Mouse (Mus musculus) forebrain, embryonic 15.5 days (tissue): ENCODE results near the gene Ppm1l. TPM values are rescaled to one million over a fixed set of nuclear protein-coding genes. Genes with fewer than 3 reads are reported as not detected.
A peak's percentile ranks its signal among the peaks of the same experiment; 100 is the strongest.
"Not testable (repeated sequence)": the region's sequence is repeated elsewhere in the genome, so short reads cannot be mapped to it uniquely, and the experiment has no call there.

Experiments used
- ATAC-seq: fragments of 200-750 bp; cut with Nextera tagmentation; replicated peaks from 2 replicates; pipeline ENCODE4 v1.8.0; 2017; ENCODE audit warnings: mild to moderate bottlenecking, moderate TSS enrichment, moderate library complexity
- H3K27ac ChIP-seq: fragments of 300-500 bp; sonication (generic); replicated peaks from 2 replicates; pipeline ENCODE4 v1.5.1; 2015; ENCODE audit warnings: mild to moderate bottlenecking, inconsistent platforms
- H3K27me3 ChIP-seq: fragments of 300-500 bp; sonication (generic); 2 replicates; pipeline ENCODE4 v1.6.1; 2015; ENCODE audit warnings: inconsistent platforms
- H3K36me3 ChIP-seq: fragments of 300-500 bp; sonication (generic); 2 replicates; pipeline ENCODE4 v1.6.1; 2015; ENCODE audit warnings: mild to moderate bottlenecking, inconsistent platforms
- H3K4me1 ChIP-seq: fragments of 300-500 bp; sonication (generic); 2 replicates; pipeline ENCODE4 v1.6.1; 2015; ENCODE audit warnings: inconsistent platforms
- H3K4me2 ChIP-seq: fragments of 300-500 bp; sonication (generic); replicated peaks from 2 replicates; pipeline ENCODE4 v1.6.1; 2015; ENCODE audit warnings: mild to moderate bottlenecking, inconsistent platforms
- H3K4me3 ChIP-seq: fragments of 300-500 bp; sonication (generic); 2 replicates; pipeline ENCODE4 v1.5.1; 2015; ENCODE audit warnings: mild to moderate bottlenecking, inconsistent platforms
- H3K9ac ChIP-seq: fragments of 300-500 bp; sonication (generic); replicated peaks from 2 replicates; pipeline ENCODE4 v1.6.1; 2015; ENCODE audit warnings: mild to moderate bottlenecking, inconsistent platforms
- H3K9me3 ChIP-seq: fragments of 300-500 bp; sonication (generic); 2 replicates; pipeline ENCODE4 v1.6.1; 2016; ENCODE audit warnings: inconsistent platforms
- WGBS: fragments of 180-500 bp; shearing (Covaris S2); methylation state at CpG from one replicate; pipeline ENCODE4 v1.1.7; 2015; ENCODE audit warnings: mixed read lengths; 5-methylcytosine and 5-hydroxymethylcytosine counted together
- polyA plus RNA-seq: library from polyadenylated mRNA; unstranded; fragments of >200 nt; fragmentation: Nextera tagmentation; extraction: Ambion mirVana; gene quantifications from 2 replicates; pipeline ENCODE4 v1.2.1, GENCODE M21; 2015

Ppm1l gene
- polyA plus RNA-seq, 1 experiment from 2014 or later: 26.2 TPM

DNA sequence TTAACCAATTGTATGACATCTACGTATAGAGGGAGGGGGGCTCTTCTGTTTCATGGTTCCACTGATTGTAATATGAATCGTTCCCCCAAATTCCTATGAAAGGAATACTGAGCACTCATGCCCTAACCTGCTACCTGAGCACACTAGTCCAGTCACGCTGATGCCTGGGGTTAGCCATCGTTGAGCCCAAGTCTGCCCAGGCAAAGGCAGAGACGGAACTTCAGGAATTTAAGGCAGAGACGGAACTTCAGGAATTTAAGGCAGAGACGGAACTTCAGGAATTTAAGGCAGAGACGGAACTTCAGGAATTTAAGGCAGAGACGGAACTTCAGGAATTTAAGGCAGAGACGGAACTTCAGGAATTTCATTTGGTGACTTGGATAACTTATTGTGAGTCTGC is 75.2 kb downstream of the Ppm1l start:
- not testable (repeated sequence) for ATAC-seq, H3K36me3 ChIP-seq, H3K9me3 ChIP-seq, H3K27ac ChIP-seq, H3K9ac ChIP-seq, H3K4me3 ChIP-seq, H3K4me1 ChIP-seq, H3K4me2 ChIP-seq, H3K27me3 ChIP-seq
- WGBS: 90% methylated on average over 10 of the region's 10 CpGs

- no peaks in the 10 kb centered on the region for H3K4me1 ChIP-seq
Observed at GRCm38 (mm10) chr3:69392298-69392697, 75.6 kb downstream of the Ppm1l start.

DNA sequence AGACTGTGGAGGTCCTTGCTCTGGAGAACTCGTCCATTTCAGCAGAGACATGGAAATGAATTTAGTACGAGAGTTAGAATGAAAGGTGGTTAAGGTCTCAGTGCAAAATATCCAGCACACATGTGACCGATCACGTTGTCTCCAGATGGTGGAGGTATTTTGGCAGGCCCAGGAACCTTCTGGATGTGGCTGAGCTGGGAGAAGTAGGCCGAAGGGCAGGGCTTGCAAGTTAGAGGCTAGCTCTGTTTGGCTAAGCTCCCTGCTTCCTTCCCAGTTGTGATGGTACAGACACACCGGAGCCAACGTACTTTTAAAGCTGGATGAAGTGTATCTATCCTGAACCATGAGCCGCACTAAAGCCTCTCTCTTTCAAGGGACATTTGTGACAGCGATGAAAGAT is 76.4 kb downstream of the Ppm1l start:
- H3K36me3 ChIP-seq: no peaks in the 10 kb centered on the region
- H3K4me2 ChIP-seq: no peak overlapping the region
- no peak overlapping the region for H3K9ac ChIP-seq
- ATAC-seq: no peak
- no peaks in the 10 kb centered on the region for H3K27me3 ChIP-seq
- no peaks in the 10 kb centered on the region for H3K4me1 ChIP-seq
- H3K9me3 ChIP-seq: no peaks in the 10 kb centered on the region
- WGBS: 89% methylated on average over 9 of the region's 9 CpGs
- H3K27ac ChIP-seq: no peak overlapping the region
- no peak overlapping the region for H3K4me3 ChIP-seq

More at GRCm38 (mm10) chr3:69392298-69392697, 75.6 kb downstream of the Ppm1l start:
- no peaks in the 10 kb centered on the region for H3K9me3 ChIP-seq
- no peaks in the 10 kb centered on the region for H3K36me3 ChIP-seq
- no peaks in the 10 kb centered on the region for H3K27me3 ChIP-seq
- 77% methylated on average over 5 of the region's 5 CpGs for WGBS
- no peak overlapping the region for H3K4me2 ChIP-seq
- H3K27ac ChIP-seq: no peak overlapping the region
- no peak for ATAC-seq
- H3K4me3 ChIP-seq: no peak overlapping the region
- no peak overlapping the region for H3K9ac ChIP-seq

- no peak for ATAC-seq
- no peak overlapping the region for H3K27ac ChIP-seq
- no peaks in the 10 kb centered on the region for H3K9me3 ChIP-seq
- no peaks in the 10 kb centered on the region for H3K36me3 ChIP-seq
- H3K4me1 ChIP-seq: no peaks in the 10 kb centered on the region
- H3K9ac ChIP-seq: no peak overlapping the region
- H3K4me2 ChIP-seq: no peak overlapping the region
- no peak overlapping the region for H3K4me3 ChIP-seq
- WGBS: 60% methylated on average over 3 of the region's 3 CpGs
- H3K27me3 ChIP-seq: no peaks in the 10 kb centered on the region
Observed at GRCm38 (mm10) chr3:69393991-69394390, 77.3 kb downstream of the Ppm1l start.

- H3K36me3 ChIP-seq: no peaks in the 10 kb centered on the region
- 86% methylated on average over 5 of the region's 5 CpGs for WGBS
- ATAC-seq: no peak
- H3K4me1 ChIP-seq: no peaks in the 10 kb centered on the region
- H3K9ac ChIP-seq: no peak overlapping the region
- H3K27ac ChIP-seq: no peak overlapping the region
- no peaks in the 10 kb centered on the region for H3K9me3 ChIP-seq
- H3K4me2 ChIP-seq: no peak overlapping the region
- H3K27me3 ChIP-seq: no peaks in the 10 kb centered on the region
- H3K4me3 ChIP-seq: no peak overlapping the region
Observed at GRCm38 (mm10) chr3:69395084-69395483, 78.4 kb downstream of the Ppm1l start.

GRCm38 (mm10) chr3:69397733-69398132 is 81.1 kb downstream of the Ppm1l start:
- no peaks in the 10 kb centered on the region for H3K27me3 ChIP-seq
- H3K4me1 ChIP-seq: no peaks in the 10 kb centered on the region
- H3K27ac ChIP-seq: no peak overlapping the region
- no peaks in the 10 kb centered on the region for H3K9me3 ChIP-seq
- WGBS: 68% methylated on average over 5 of the region's 5 CpGs
- H3K9ac ChIP-seq: no peak overlapping the region
- no peak overlapping the region for H3K4me2 ChIP-seq
- H3K36me3 ChIP-seq: no peaks in the 10 kb centered on the region
- no peak for ATAC-seq
- H3K4me3 ChIP-seq: no peak overlapping the region

- Histone ChIP-seq H3K4me2 (no peak overlapping the region), H3K36me3 (no peaks in the 10 kb centered on the region), H3K9ac (no peak overlapping the region), H3K9me3 (no peaks in the 10 kb centered on the region), H3K4me3 (no peak overlapping the region), H3K27ac (no peak overlapping the region), H3K27me3 (no peaks in the 10 kb centered on the region), H3K4me1 (no peaks in the 10 kb centered on the region)
- ATAC-seq: no peak
- 80% methylated on average over 6 of the region's 6 CpGs for WGBS
Observed at GRCm38 (mm10) chr3:69399336-69399735, 82.7 kb downstream of the Ppm1l start.

- H3K27me3 ChIP-seq: no peaks in the 10 kb centered on the region
- no peak overlapping the region for H3K27ac ChIP-seq
- no peak for ATAC-seq
- H3K4me1 ChIP-seq: no peaks in the 10 kb centered on the region
- WGBS: 92% methylated on average over 5 of the region's 5 CpGs
- H3K4me2 ChIP-seq: no peak overlapping the region
- no peak overlapping the region for H3K4me3 ChIP-seq
- no peaks in the 10 kb centered on the region for H3K36me3 ChIP-seq
- H3K9me3 ChIP-seq: no peaks in the 10 kb centered on the region
- no peak overlapping the region for H3K9ac ChIP-seq
Observed at GRCm38 (mm10) chr3:69403196-69403595, 86.5 kb downstream of the Ppm1l start.

DNA sequence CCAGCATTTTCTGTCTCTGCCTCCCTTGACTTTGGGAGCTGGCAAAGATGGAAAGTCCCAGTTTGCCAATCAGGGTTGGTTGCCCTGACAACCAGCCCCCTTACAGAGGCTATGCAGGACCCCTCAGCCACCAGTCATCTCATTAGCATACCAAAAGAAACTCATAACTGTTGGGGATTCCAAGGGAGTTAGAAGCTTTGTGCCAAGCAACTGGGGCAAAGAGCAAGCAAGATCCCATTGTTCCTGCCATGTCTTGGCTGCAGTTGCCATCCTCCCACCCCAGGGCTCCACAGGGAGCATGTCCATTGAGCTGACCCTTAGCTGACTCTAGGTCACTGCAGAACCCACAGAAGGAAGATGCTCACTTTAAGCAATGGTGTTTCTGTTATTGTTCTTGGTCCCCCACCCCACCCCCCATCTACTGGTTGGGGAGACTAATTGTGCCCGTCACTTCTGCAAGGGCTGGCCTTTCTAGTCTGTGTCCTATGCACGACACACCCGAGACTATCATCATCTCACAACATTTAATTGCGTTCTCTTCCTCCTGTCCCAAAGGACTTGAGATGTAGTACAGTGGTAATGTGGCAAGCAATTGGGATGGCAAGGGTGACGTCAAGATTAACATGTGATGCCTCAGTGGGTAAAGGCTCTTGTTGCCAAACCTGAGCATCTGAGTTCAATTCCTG is 89.7 kb downstream of the Ppm1l start:
- H3K4me3 ChIP-seq: no peak overlapping the region
- peak; percentile 75 for ATAC-seq
- no peaks in the 10 kb centered on the region for H3K4me1 ChIP-seq
- no peaks in the 10 kb centered on the region for H3K36me3 ChIP-seq
- no peak overlapping the region for H3K9ac ChIP-seq
- WGBS: 35% methylated on average over 5 of the region's 5 CpGs
- H3K9me3 ChIP-seq: no peaks in the 10 kb centered on the region
- H3K27ac ChIP-seq: no peak overlapping the region
- H3K27me3 ChIP-seq: no peaks in the 10 kb centered on the region
- no peak overlapping the region for H3K4me2 ChIP-seq

GRCm38 (mm10) chr3:69408064-69408463 is 91.4 kb downstream of the Ppm1l start:
- 91% methylated on average over 3 of the region's 3 CpGs for WGBS
- Histone ChIP-seq H3K4me2 (no peak overlapping the region), H3K36me3 (no peaks in the 10 kb centered on the region), H3K9me3 (no peaks in the 10 kb centered on the region), H3K4me1 (0 out of 2 replicates have a peak, but pooled peaks cover 3% of the 10 kb centered on the region), H3K4me3 (no peak overlapping the region), H3K9ac (no peak overlapping the region), H3K27me3 (no peaks in the 10 kb centered on the region), H3K27ac (no peak overlapping the region)
- ATAC-seq: no peak

GRCm38 (mm10) chr3:69416112-69416511 is 99.5 kb downstream of the Ppm1l start:
- H3K4me1 ChIP-seq: 0 out of 2 replicates have a peak, but pooled peaks cover 3% of the 10 kb centered on the region
- no peak for ATAC-seq
- 89% methylated on average over 6 of the region's 6 CpGs for WGBS
- no peak overlapping the region for H3K4me3 ChIP-seq
- no peaks in the 10 kb centered on the region for H3K9me3 ChIP-seq
- no peaks in the 10 kb centered on the region for H3K36me3 ChIP-seq
- no peak overlapping the region for H3K4me2 ChIP-seq
- H3K27me3 ChIP-seq: no peaks in the 10 kb centered on the region
- no peak overlapping the region for H3K9ac ChIP-seq
- H3K27ac ChIP-seq: no peak overlapping the region

GRCm38 (mm10) chr3:69422741-69423140 is 106.1 kb downstream of the Ppm1l start:
- WGBS: 50% methylated on average over 3 of the region's 3 CpGs
- no peak overlapping the region for H3K4me3 ChIP-seq
- ATAC-seq: no peak

DNA sequence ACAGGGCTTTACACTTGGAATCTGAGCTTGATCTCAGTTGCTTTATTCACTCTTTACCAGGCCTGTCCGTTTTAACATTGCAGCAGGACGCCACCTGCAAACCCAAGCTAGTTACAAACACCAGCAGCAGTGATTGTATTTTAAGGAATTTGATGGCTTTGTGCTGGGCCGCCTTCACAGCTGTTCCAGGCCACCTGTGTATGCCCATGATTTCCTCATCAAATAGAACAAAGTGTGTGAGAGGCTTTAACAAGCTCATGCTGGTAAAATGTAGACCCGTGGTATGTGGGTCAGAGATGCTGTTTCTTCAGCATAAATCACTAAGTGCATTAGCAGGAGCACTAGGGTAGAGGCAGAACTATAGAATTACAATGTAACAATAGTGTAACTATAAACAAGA is 106.7 kb downstream of the Ppm1l start:
- ATAC-seq: peak; percentile 55
- no peak overlapping the region for H3K4me3 ChIP-seq
- 52% methylated on average over 4 of the region's 4 CpGs for WGBS
- H3K36me3 ChIP-seq: no peaks in the 10 kb centered on the region
- H3K4me1 ChIP-seq: peaks cover 15% of the 10 kb centered on the region
- no peaks in the 10 kb centered on the region for H3K27me3 ChIP-seq
- H3K9me3 ChIP-seq: no peaks in the 10 kb centered on the region
- no peak overlapping the region for H3K9ac ChIP-seq
- no peak overlapping the region for H3K4me2 ChIP-seq
- no peak overlapping the region for H3K27ac ChIP-seq

More at GRCm38 (mm10) chr3:69422741-69423140, 106.1 kb downstream of the Ppm1l start:
- peak overlapping the region; percentile 32; the same call in 1 of the 2 replicates for H3K27ac ChIP-seq
- H3K4me1 ChIP-seq: peaks cover 11% of the 10 kb centered on the region
- H3K4me2 ChIP-seq: no peak overlapping the region
- H3K27me3 ChIP-seq: no peaks in the 10 kb centered on the region
- H3K36me3 ChIP-seq: no peaks in the 10 kb centered on the region
- H3K9me3 ChIP-seq: no peaks in the 10 kb centered on the region
- H3K9ac ChIP-seq: no peak overlapping the region
